Mouse (Mus musculus) intestine, embryonic 14.5 days (tissue): ENCODE data around the gene Nucks1. TPM values are rescaled to one million over a fixed set of nuclear protein-coding genes. Genes with fewer than 3 reads are reported as not detected.

Experiments used
- ATAC-seq: fragments of 200-750 bp; cut with Nextera tagmentation; replicated peaks from 2 replicates; pipeline ENCODE4 v1.8.0; 2017; ENCODE audit warnings: low read depth, moderate number of reproducible peaks, moderate TSS enrichment, moderate library complexity; ENCODE audit not compliant: low FRiP score, low TSS enrichment
- DNase-seq: peaks from one replicate; pipeline ENCODE4 v3.0.0-alpha.2; 2018; ENCODE audit warnings: low spot score
- H3K27ac ChIP-seq: fragments of 300-500 bp; sonication (generic); 2 replicates; pipeline ENCODE4 v1.5.1; 2014; ENCODE audit warnings: low read depth, mild to moderate bottlenecking, control low read depth
- H3K27me3 ChIP-seq: fragments of 300-500 bp; sonication (generic); replicated peaks from 2 replicates; pipeline ENCODE4 v1.6.1; 2014; ENCODE audit warnings: low read length, control low read depth; ENCODE audit not compliant: control insufficient read depth, insufficient read depth
- H3K36me3 ChIP-seq: fragments of 300-500 bp; sonication (generic); 2 replicates; pipeline ENCODE4 v1.6.1; 2014; ENCODE audit warnings: low read length, control low read depth; ENCODE audit not compliant: control insufficient read depth, insufficient read depth
- H3K4me1 ChIP-seq: fragments of 300-500 bp; sonication (generic); replicated peaks from 2 replicates; pipeline ENCODE4 v1.6.1; 2014; ENCODE audit warnings: low read length, control low read depth, mixed read lengths; ENCODE audit not compliant: control insufficient read depth, insufficient read depth
- H3K4me2 ChIP-seq: fragments of 300-500 bp; sonication (generic); 2 replicates; pipeline ENCODE4 v1.6.1; 2014; ENCODE audit warnings: low read length
- H3K4me3 ChIP-seq: fragments of 300-500 bp; sonication (generic); 2 replicates; pipeline ENCODE4 v1.5.1; 2014; ENCODE audit warnings: low read depth, low read length, control low read depth, mixed read lengths
- H3K9ac ChIP-seq: fragments of 300-500 bp; sonication (generic); 2 replicates; pipeline ENCODE4 v1.6.1; 2014; ENCODE audit warnings: mild to moderate bottlenecking, low read length
- H3K9me3 ChIP-seq: fragments of 300-500 bp; sonication (generic); 2 replicates; pipeline ENCODE4 v1.6.1; 2016; ENCODE audit warnings: low read length, control low read depth; ENCODE audit not compliant: control insufficient read depth
- WGBS: fragments of 180-500 bp; shearing (Covaris S2); extraction: QIAGEN DNeasy Blood & Tissue Kit; methylation state at CpG from one replicate; pipeline ENCODE4 v1.1.7; 2014; 5-methylcytosine and 5-hydroxymethylcytosine counted together
- polyA plus RNA-seq: library from polyadenylated mRNA; unstranded; fragments of >200 nt; fragmentation: Nextera tagmentation; extraction: Ambion mirVana; gene quantifications from 2 replicates; pipeline ENCODE4 v1.2.1, GENCODE M21; 2014

Gene Nucks1
- polyA plus RNA-seq, 1 experiment from 2014 or later: 52.5 TPM

GRCm38 (mm10) chr1:131954242-131954865, 44.0 kb downstream of the Nucks1 start:
- no peaks in the 10 kb centered on the region for H3K36me3 ChIP-seq
- no peak for DNase-seq
- 79% methylated on average over 12 of the region's 12 CpGs for WGBS
- ATAC-seq: no peak
- H3K27me3 ChIP-seq: no peaks in the 10 kb centered on the region
- no peaks in the 10 kb centered on the region for H3K4me1 ChIP-seq
- H3K9me3 ChIP-seq: no peaks in the 10 kb centered on the region
- no peak overlapping the region for H3K4me3 ChIP-seq
- H3K4me2 ChIP-seq: no peak overlapping the region
- no peak overlapping the region for H3K27ac ChIP-seq
- H3K9ac ChIP-seq: no peak overlapping the region

GRCm38 (mm10) chr1:131955131-131955757, 44.9 kb downstream of the Nucks1 start:
- H3K9ac ChIP-seq: no peak overlapping the region
- no peaks in the 10 kb centered on the region for H3K9me3 ChIP-seq
- H3K4me2 ChIP-seq: no peak overlapping the region
- ATAC-seq (no peak), DNase-seq (no peak)
- H3K4me3 ChIP-seq: no peak overlapping the region
- 0 out of 2 replicates have a peak, but pooled peaks cover 3% of the 10 kb centered on the region for H3K27me3 ChIP-seq
- WGBS: 20% methylated on average over 3 of the region's 3 CpGs
- no peaks in the 10 kb centered on the region for H3K4me1 ChIP-seq
- H3K36me3 ChIP-seq: no peaks in the 10 kb centered on the region
- no peak overlapping the region for H3K27ac ChIP-seq

GRCm38 (mm10) chr1:131957416-131957815, 47.1 kb downstream of the Nucks1 start:
- H3K27ac ChIP-seq: no peak overlapping the region
- no peak for DNase-seq
- no peaks in the 10 kb centered on the region; the same call in 1 of the 2 replicates for H3K4me1 ChIP-seq
- no peak overlapping the region for H3K4me2 ChIP-seq
- WGBS: 59% methylated on average over 5 of the region's 5 CpGs
- no peaks in the 10 kb centered on the region for H3K9me3 ChIP-seq
- no peak overlapping the region for H3K4me3 ChIP-seq
- ATAC-seq: no peak
- peaks cover 17% of the 10 kb centered on the region for H3K27me3 ChIP-seq
- H3K36me3 ChIP-seq: no peaks in the 10 kb centered on the region
- no peak overlapping the region for H3K9ac ChIP-seq

GRCm38 (mm10) chr1:131961004-131961403, 50.7 kb downstream of the Nucks1 start:
- DNase-seq: no peak
- Histone ChIP-seq H3K4me3 (no peak overlapping the region), H3K4me2 (no peak overlapping the region), H3K9ac (no peak overlapping the region), H3K27me3 (peaks cover 38% of the 10 kb centered on the region), H3K27ac (no peak overlapping the region), H3K36me3 (no peaks in the 10 kb centered on the region), H3K9me3 (no peaks in the 10 kb centered on the region), H3K4me1 (no peaks in the 10 kb centered on the region; the same call in 1 of the 2 replicates)
- ATAC-seq: no peak
- WGBS: 66% methylated on average over 2 of the region's 2 CpGs

GRCm38 (mm10) chr1:131962606-131963084, 52.3 kb downstream of the Nucks1 start, which contains the start of gene Slc45a3:
Slc45a3 (plus strand) TSS chr1:131962967.
- Histone ChIP-seq H3K36me3 (no peaks in the 10 kb centered on the region), H3K9ac (peak within 1 kb of the TSS; percentile 32), H3K4me2 (peak within 1 kb of the TSS; percentile 100), H3K27me3 (peaks cover 38% of the 10 kb centered on the region), H3K27ac (no peak within 1 kb of the TSS), H3K9me3 (no peaks in the 10 kb centered on the region), H3K4me1 (no peaks in the 10 kb centered on the region; the same call in 1 of the 2 replicates), H3K4me3 (peak within 1 kb of the TSS; percentile 73)
- under 1% methylated on average over 34 of the region's 35 CpGs for WGBS
- ATAC-seq: peak; percentile 54
- DNase-seq: peak; percentile 65

GRCm38 (mm10) chr1:131963085-131963951, 53.0 kb downstream of the Nucks1 start:
- Histone ChIP-seq H3K4me2 (peak overlapping the region; percentile 100), H3K4me1 (no peaks in the 10 kb centered on the region; the same call in 1 of the 2 replicates), H3K27ac (no peak overlapping the region), H3K9me3 (no peaks in the 10 kb centered on the region), H3K4me3 (peak overlapping the region; percentile 73), H3K36me3 (no peaks in the 10 kb centered on the region), H3K9ac (peak overlapping the region; percentile 32), H3K27me3 (peaks cover 40% of the 10 kb centered on the region)
- under 1% methylated on average over 66 of the region's 76 CpGs for WGBS
- DNase-seq (peak; percentile 77), ATAC-seq (peak; percentile 76)

GRCm38 (mm10) chr1:131964100-131964499, 53.8 kb downstream of the Nucks1 start:
- no peak overlapping the region; the same call in 1 of the 2 replicates for H3K9ac ChIP-seq
- 47% methylated on average over 5 of the region's 5 CpGs for WGBS
- no peaks in the 10 kb centered on the region for H3K36me3 ChIP-seq
- ATAC-seq (no peak), DNase-seq (no peak)
- peaks cover 40% of the 10 kb centered on the region for H3K27me3 ChIP-seq
- no peaks in the 10 kb centered on the region for H3K9me3 ChIP-seq
- peak overlapping the region; percentile 100 for H3K4me2 ChIP-seq
- H3K4me3 ChIP-seq: peak overlapping the region; percentile 73; the same call in 1 of the 2 replicates
- H3K4me1 ChIP-seq: no peaks in the 10 kb centered on the region; the same call in 1 of the 2 replicates
- H3K27ac ChIP-seq: no peak overlapping the region

GRCm38 (mm10) chr1:131964580-131964979, 54.2 kb downstream of the Nucks1 start:
- H3K27ac ChIP-seq: no peak overlapping the region
- 88% methylated on average over 7 of the region's 7 CpGs for WGBS
- ATAC-seq: no peak

More at GRCm38 (mm10) chr1:131964580-131964979, 54.2 kb downstream of the Nucks1 start:
- H3K9me3 ChIP-seq: no peaks in the 10 kb centered on the region
- no peaks in the 10 kb centered on the region; the same call in 1 of the 2 replicates for H3K4me1 ChIP-seq
- no peak overlapping the region for H3K4me3 ChIP-seq
- DNase-seq: no peak
- H3K36me3 ChIP-seq: no peaks in the 10 kb centered on the region
- H3K27me3 ChIP-seq: peaks cover 40% of the 10 kb centered on the region
- no peak overlapping the region for H3K9ac ChIP-seq
- H3K4me2 ChIP-seq: no peak overlapping the region
